Mouse (Mus musculus) CD4-positive naive resting alpha-beta T cell, adult 57 days (primary cell): Measurements from ENCODE around the gene Zbtb48. TPM values are rescaled to one million over a fixed set of nuclear protein-coding genes. Genes with fewer than 3 reads are reported as not detected.

Source experiments
- total RNA-seq: library from RNA; stranded (reverse); gene quantifications from one replicate; pipeline ENCODE4 v1.2.4, GENCODE M21; 2023

Gene Zbtb48
- total RNA-seq: 16.8 TPM

DNA sequence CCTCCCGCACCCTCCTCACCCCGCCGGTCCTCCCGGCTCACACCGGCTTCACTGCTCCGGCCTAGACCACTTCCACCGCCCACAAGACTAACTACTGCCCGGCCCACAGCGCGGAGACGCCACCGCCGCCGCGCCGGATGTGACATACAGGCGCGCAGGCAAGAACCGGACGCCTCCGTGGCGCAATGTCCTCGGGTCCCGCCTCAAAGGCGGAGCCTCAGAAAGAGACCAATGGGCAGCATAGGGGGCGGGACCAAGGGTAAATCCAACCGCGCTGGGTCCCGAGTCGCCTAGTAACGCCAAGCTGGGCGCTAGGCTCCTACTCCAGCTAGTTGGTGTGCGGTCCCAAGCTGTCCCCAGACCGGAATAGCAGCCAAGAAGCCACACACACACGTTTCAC is at the start of gene Zbtb48:
Zbtb48 (minus strand) TSS at position 148 of the 400 bp plus-strand sequence.

GRCm38 (mm10) chr4:152072121-152072601 is 44.7 kb upstream of the Zbtb48 start, which contains the start of gene Plekhg5:
Gene Plekhg5, plus strand, starts transcription at chr4:152072498.

GRCm38 (mm10) chr4:152038985-152039830 is 11.7 kb upstream of the Zbtb48 start, which contains the start of gene Nol9:
Gene Nol9, plus strand, starts transcription at chr4:152039321.

GRCm38 (mm10) chr4:152038225-152038984 is 10.9 kb upstream of the Zbtb48 start, which contains the start of gene Tas1r1:
Gene Tas1r1, minus strand, starts transcription at chr4:152038568.

DNA sequence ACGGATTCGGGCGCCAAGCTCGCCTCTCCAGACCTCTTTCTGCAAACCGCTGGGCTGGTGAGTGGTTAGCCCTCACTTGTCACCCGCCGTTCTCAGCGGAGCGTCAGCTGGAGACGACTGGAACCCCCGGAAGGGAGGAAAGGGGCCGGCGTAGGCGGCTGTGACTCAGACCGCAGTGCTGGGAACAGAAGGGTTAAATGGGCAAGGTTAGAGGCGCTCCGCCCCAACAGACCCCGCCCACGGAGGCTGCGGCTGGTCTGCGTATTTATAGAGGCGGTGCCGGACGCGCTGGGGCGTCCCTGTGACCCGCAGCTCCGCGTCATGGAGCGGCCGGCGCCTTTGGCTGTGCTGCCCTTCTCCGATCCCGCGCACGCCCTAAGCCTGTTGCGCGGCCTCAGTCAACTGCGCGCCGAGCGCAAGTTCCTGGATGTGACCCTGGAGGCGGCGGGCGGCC is 18.8 kb downstream of the Zbtb48 start, which contains the start of gene Klhl21:
Klhl21 (plus strand) TSS at position 182 of the 454 bp plus-strand sequence.

GRCm38 (mm10) chr4:151996173-151996950 is 31.1 kb downstream of the Zbtb48 start, which contains the start of gene Phf13:
Gene Phf13, minus strand, starts transcription at chr4:151996258.

DNA sequence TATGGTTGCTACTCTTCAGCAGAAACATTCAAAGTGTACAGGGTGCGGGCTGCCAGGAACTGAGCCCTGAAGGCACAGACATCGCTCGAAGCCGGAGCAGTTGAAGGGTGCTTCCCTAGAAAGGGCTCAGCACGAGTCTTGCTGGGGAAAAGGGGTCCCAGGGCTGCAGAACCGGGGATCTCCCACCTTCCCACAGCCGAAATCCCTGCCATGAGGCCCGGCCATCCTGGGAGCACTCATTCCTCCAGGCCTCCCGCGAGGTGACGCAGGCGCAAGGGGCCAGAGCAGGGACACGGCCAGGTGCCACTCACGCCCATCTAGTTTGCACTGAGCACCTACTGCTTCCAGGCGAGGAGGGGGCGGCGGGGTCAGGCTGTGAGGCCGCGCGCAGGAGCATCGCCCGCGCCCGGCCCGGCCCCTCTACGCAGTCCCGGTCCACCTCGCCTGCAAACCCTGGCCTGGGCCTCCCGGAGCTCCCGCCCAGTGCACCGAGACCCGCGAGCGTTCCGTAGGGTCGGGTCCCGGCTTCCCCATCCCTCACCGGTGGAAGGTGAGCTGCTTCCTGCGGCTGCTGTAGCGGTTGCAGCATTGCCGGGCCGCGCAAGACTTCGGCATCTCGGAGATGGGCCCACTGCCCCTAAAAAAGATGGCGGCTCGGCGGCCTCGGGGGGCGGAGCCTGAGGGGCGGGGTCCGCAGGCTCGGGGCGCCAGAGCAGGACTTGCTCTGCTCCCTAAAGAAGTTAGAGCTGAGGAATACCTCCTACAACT is 38.9 kb downstream of the Zbtb48 start, which contains the start of gene Thap3:
Thap3 (minus strand) TSS at position 656 of the 768 bp plus-strand sequence.

Other genes with a start within 250 kb of the Zbtb48 start
- gene Camta1, start 165.8 kb downstream of the Zbtb48 start, total RNA-seq: 41.6 TPM
- gene Dnajc11, start 94.0 kb downstream of the Zbtb48 start, total RNA-seq: 60.5 TPM
- gene Thap3, start 38.7 kb downstream of the Zbtb48 start, total RNA-seq: 50.4 TPM
- gene Phf13, start 31.4 kb downstream of the Zbtb48 start, total RNA-seq: 13.1 TPM
- 29.4 TPM for gene Klhl21, start 18.9 kb downstream of the Zbtb48 start, total RNA-seq
- gene Tas1r1, start 10.9 kb upstream of the Zbtb48 start, total RNA-seq: 0.21 TPM
- gene Nol9, start 11.7 kb upstream of the Zbtb48 start, total RNA-seq: 42.5 TPM
- gene Plekhg5, start 44.8 kb upstream of the Zbtb48 start, total RNA-seq: 2.4 TPM
- gene Tnfrsf25, start 88.3 kb upstream of the Zbtb48 start, total RNA-seq: 45.9 TPM
- gene Espn, start 124.7 kb upstream of the Zbtb48 start, total RNA-seq: 2.6 TPM
- gene Hes2, start 131.2 kb upstream of the Zbtb48 start, total RNA-seq: not detected
- 8.2 TPM for gene Acot7, start 150.5 kb upstream of the Zbtb48 start, total RNA-seq
- gene Gpr153, start 246.6 kb upstream of the Zbtb48 start, total RNA-seq: 0.21 TPM